26 mouse cellular contexts compared by ENCODE assay signal in genomic region chr8:46078866-46079265, GRCm38 (mm10).
"Had no signal": no experiment of that assay in that cellular context is flagged by ENCODE, and none has a peak within 500 bp of the region (broad histone marks: within the 10 kb centered on the region; RNA-seq: fewer than 3 reads in every experiment).

No protein-coding gene starts in this region.

- H3K4me1 ChIP-seq: hindbrain, embryonic 13.5 days; hindbrain, embryonic 15.5 days; limb, embryonic 13.5 days; limb, embryonic 15.5 days had no signal

- DNase-seq: gastrocnemius, adult 2 months; gastrocnemius, postnatal 10 days; gastrocnemius, postnatal 25 days; heart, adult 11 months; heart, adult 2 months; heart, postnatal 4 days; kidney, adult 18-20 months; kidney, adult 8-10 months; kidney, postnatal 10 days; kidney, postnatal 25 days; kidney, postnatal 4 days; left cerebral cortex, postnatal 4 days had no signal

- H3K9me3 ChIP-seq: heart, embryonic 13.5 days; heart, embryonic 15.5 days; hindbrain, embryonic 13.5 days; hindbrain, embryonic 15.5 days; intestine, embryonic 15.5 days; limb, embryonic 13.5 days; limb, embryonic 15.5 days; liver, embryonic 12.5 days had no signal

- ATAC-seq: inflammation-experienced regulatory T-cells, adult 6 months; intestine, embryonic 15.5 days; intestine, postnatal 0 days; liver, embryonic 12.5 days had no signal

- H3K27ac ChIP-seq: gastrocnemius, adult 2 months; heart, adult 2 months; heart, embryonic 13.5 days; heart, embryonic 15.5 days; hindbrain, embryonic 13.5 days; hindbrain, embryonic 15.5 days; intestine, embryonic 15.5 days; layer of hippocampus, adult 2 months; left cerebral cortex, adult 2 months; limb, embryonic 13.5 days; limb, embryonic 15.5 days; liver, embryonic 12.5 days; liver, embryonic 14.5 days had no signal

- H3K9ac ChIP-seq: heart, embryonic 13.5 days; heart, embryonic 15.5 days; hindbrain, embryonic 13.5 days; hindbrain, embryonic 15.5 days; intestine, embryonic 15.5 days; limb, embryonic 13.5 days; limb, embryonic 15.5 days; liver, embryonic 12.5 days; liver, embryonic 14.5 days had no signal

- H3K36me3 ChIP-seq: heart, embryonic 15.5 days; intestine, embryonic 15.5 days had no signal

- H3K4me2 ChIP-seq: heart, embryonic 11.5 days; heart, embryonic 13.5 days; heart, embryonic 15.5 days; hindbrain, embryonic 13.5 days; hindbrain, embryonic 15.5 days; intestine, embryonic 15.5 days; limb, embryonic 13.5 days; limb, embryonic 15.5 days; liver, embryonic 12.5 days had no signal

- H3K4me3 ChIP-seq: gastrocnemius, adult 2 months; heart, adult 2 months; heart, embryonic 13.5 days; heart, embryonic 15.5 days; hindbrain, embryonic 13.5 days; hindbrain, embryonic 15.5 days; intestine, embryonic 15.5 days; layer of hippocampus, adult 2 months; left cerebral cortex, adult 2 months; limb, embryonic 13.5 days; limb, embryonic 15.5 days; liver, embryonic 12.5 days had no signal

- H3K27me3 ChIP-seq: heart, embryonic 13.5 days; heart, embryonic 15.5 days; hindbrain, embryonic 13.5 days; hindbrain, embryonic 15.5 days; intestine, embryonic 15.5 days; limb, embryonic 13.5 days; limb, embryonic 15.5 days; liver, embryonic 12.5 days had no signal
